Mouse (Mus musculus): ENCODE measurements around the gene Cd68. TPM values are rescaled to one million over a fixed set of nuclear protein-coding genes. Genes with fewer than 3 reads are reported as not detected.

Cd68 gene
- polyA plus RNA-seq, 1 experiment from 2014 or later, result 9.4 TPM

GRCm38 (mm10) chr11:69680136-69680855 is 14.3 kb upstream of the Cd68 start:
- H3K4me2 ChIP-seq, result peak overlapping the region; percentile 85
- 0 out of 2 replicates have a peak overlapping the region, but pooled peaks have one; percentile 73 for H3K9ac ChIP-seq
- peak overlapping the region; percentile 86; the same call in 1 of the 2 replicates for H3K4me3 ChIP-seq
- H3K27ac ChIP-seq, result no peak overlapping the region
- ATAC-seq (replicated peaks), result no peak
- H3K9me3 ChIP-seq, result no peaks in the 10 kb centered on the region
- H3K4me1 ChIP-seq, result peaks cover 42% of the 10 kb centered on the region
- 92% methylated on average over 30 of the region's 30 CpGs for WGBS
- H3K27me3 ChIP-seq (replicated peaks), result no peaks in the 10 kb centered on the region
- peaks cover 19% of the 10 kb centered on the region for H3K36me3 ChIP-seq (replicated peaks)

- 100% methylated on average over 2 of the region's 2 CpGs for WGBS
- no peak overlapping the region for H3K4me2 ChIP-seq
Observed at GRCm38 (mm10) chr11:69679144-69679543, 13.2 kb upstream of the Cd68 start.

GRCm38 (mm10) chr11:69672211-69672706 is 6.3 kb upstream of the Cd68 start, which contains the start of gene Eif4a1:
Eif4a1 (minus strand) TSS chr11:69672423.
- Histone ChIP-seq H3K27me3 (replicated peaks) (no peaks in the 10 kb centered on the region), H3K27ac (peak within 1 kb of the TSS; percentile 98), H3K4me3 (peak within 1 kb of the TSS; percentile 100), H3K4me2 (peak within 1 kb of the TSS; percentile 94), H3K36me3 (replicated peaks) (peaks cover 52% of the 10 kb centered on the region), H3K9ac (peak within 1 kb of the TSS; percentile 99), H3K4me1 (peaks cover 34% of the 10 kb centered on the region), H3K9me3 (no peaks in the 10 kb centered on the region)
- ATAC-seq (replicated peaks), result peak; percentile 98
- WGBS, result under 1% methylated on average over 36 of the region's 36 CpGs

More at GRCm38 (mm10) chr11:69679144-69679543, 13.2 kb upstream of the Cd68 start:
- H3K4me3 ChIP-seq, result no peak overlapping the region
- no peak overlapping the region for H3K9ac ChIP-seq
- H3K9me3 ChIP-seq, result no peaks in the 10 kb centered on the region
- H3K27me3 ChIP-seq (replicated peaks), result no peaks in the 10 kb centered on the region
- no peak for ATAC-seq (replicated peaks)
- peaks cover 29% of the 10 kb centered on the region for H3K36me3 ChIP-seq (replicated peaks)
- H3K4me1 ChIP-seq, result peaks cover 42% of the 10 kb centered on the region
- no peak overlapping the region for H3K27ac ChIP-seq

DNA sequence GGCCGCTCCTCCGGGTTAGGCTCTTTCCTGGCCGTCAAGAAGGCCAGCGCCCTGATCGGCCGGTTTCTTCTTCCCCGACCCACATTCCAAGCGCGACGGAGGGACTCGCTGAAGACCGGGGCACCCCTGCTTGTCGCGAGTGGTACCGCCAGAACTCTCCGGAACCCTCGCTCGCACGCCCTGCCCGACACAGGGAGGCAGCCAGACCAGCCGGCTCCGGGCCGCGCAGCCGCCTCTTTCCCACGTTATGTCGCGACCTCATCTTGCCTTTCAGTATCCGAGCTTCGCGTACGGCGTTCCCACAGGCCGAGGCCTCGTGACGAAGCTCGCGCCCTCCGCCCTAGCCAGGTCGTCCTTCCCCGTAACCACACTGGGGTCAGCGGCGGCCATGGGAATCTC is 5.8 kb upstream of the Cd68 start:
- H3K4me2 ChIP-seq, result peak overlapping the region; percentile 94

GRCm38 (mm10) chr11:69670786-69671725 is 5.1 kb upstream of the Cd68 start:
- no peaks in the 10 kb centered on the region for H3K27me3 ChIP-seq (replicated peaks)
- peak overlapping the region; percentile 99 for H3K9ac ChIP-seq
- no peaks in the 10 kb centered on the region for H3K9me3 ChIP-seq
- WGBS, result 1% methylated on average over 58 of the region's 61 CpGs
- H3K4me1 ChIP-seq, result peaks cover 34% of the 10 kb centered on the region
- peak overlapping the region; percentile 100 for H3K4me3 ChIP-seq
- peaks cover 48% of the 10 kb centered on the region for H3K36me3 ChIP-seq (replicated peaks)
- H3K4me2 ChIP-seq, result peak overlapping the region; percentile 94
- ATAC-seq (replicated peaks), result peak; percentile 70
- H3K27ac ChIP-seq, result peak overlapping the region; percentile 98

More for the DNA sequence above, 5.8 kb upstream of the Cd68 start:
- H3K4me1 ChIP-seq, result peaks cover 34% of the 10 kb centered on the region
- H3K27ac ChIP-seq, result peak overlapping the region; percentile 98
- no peaks in the 10 kb centered on the region for H3K9me3 ChIP-seq
- peak overlapping the region; percentile 99 for H3K9ac ChIP-seq
- under 1% methylated on average over 43 of the region's 43 CpGs for WGBS
- H3K36me3 ChIP-seq (replicated peaks), result peaks cover 48% of the 10 kb centered on the region
- no peaks in the 10 kb centered on the region for H3K27me3 ChIP-seq (replicated peaks)
- peak; percentile 28 for ATAC-seq (replicated peaks)
- peak overlapping the region; percentile 100 for H3K4me3 ChIP-seq

DNA sequence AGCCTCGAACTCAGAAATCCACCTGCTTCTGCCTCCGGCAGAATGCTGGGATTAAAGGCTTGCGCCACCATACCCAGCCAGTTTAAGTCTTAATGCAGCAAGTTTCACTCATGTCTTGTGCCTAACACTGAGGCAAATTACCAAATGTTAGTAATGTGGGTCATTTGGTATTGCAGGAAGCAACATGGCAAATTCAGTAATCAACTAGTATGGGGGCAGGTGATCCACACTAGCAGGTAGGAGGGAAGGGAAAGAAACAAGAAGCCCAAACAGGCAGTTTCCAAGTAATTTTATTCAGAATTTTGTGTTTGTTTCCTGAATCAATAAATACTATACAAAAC is 682 bp upstream of the Cd68 start:
- Histone ChIP-seq H3K36me3 (replicated peaks) (peaks cover 50% of the 10 kb centered on the region), H3K4me1 (peaks cover 38% of the 10 kb centered on the region), H3K9me3 (no peaks in the 10 kb centered on the region), H3K4me2 (no peak overlapping the region), H3K27me3 (replicated peaks) (no peaks in the 10 kb centered on the region), H3K4me3 (no peak overlapping the region), H3K27ac (no peak overlapping the region), H3K9ac (no peak overlapping the region)
- 91% methylated on average over 3 of the region's 3 CpGs for WGBS
- ATAC-seq (replicated peaks), result no peak

GRCm38 (mm10) chr11:69665457-69665960 is 444 bp downstream of the Cd68 start:
- ATAC-seq (replicated peaks), result no peak

GRCm38 (mm10) chr11:69664841-69665240 is 1.1 kb downstream of the Cd68 start:
- no peak overlapping the region for H3K9ac ChIP-seq
- no peak overlapping the region for H3K4me2 ChIP-seq
- WGBS, result 93% methylated on average over 7 of the region's 7 CpGs
- peaks cover 41% of the 10 kb centered on the region for H3K4me1 ChIP-seq
- no peak overlapping the region for H3K4me3 ChIP-seq
- no peak overlapping the region for H3K27ac ChIP-seq
- H3K36me3 ChIP-seq (replicated peaks), result peaks cover 49% of the 10 kb centered on the region
- no peak for ATAC-seq (replicated peaks)
- no peaks in the 10 kb centered on the region for H3K9me3 ChIP-seq
- no peaks in the 10 kb centered on the region for H3K27me3 ChIP-seq (replicated peaks)

More at GRCm38 (mm10) chr11:69665457-69665960, 444 bp downstream of the Cd68 start:
- WGBS, result 83% methylated on average over 9 of the region's 9 CpGs
- no peak overlapping the region for H3K4me3 ChIP-seq
- no peak overlapping the region for H3K9ac ChIP-seq
- 0 out of 2 replicates have a peak overlapping the region, but pooled peaks have one; percentile 17 for H3K27ac ChIP-seq
- H3K4me1 ChIP-seq, result peaks cover 43% of the 10 kb centered on the region
- H3K36me3 ChIP-seq (replicated peaks), result peaks cover 50% of the 10 kb centered on the region
- no peaks in the 10 kb centered on the region for H3K9me3 ChIP-seq
- H3K27me3 ChIP-seq (replicated peaks), result no peaks in the 10 kb centered on the region
- no peak overlapping the region for H3K4me2 ChIP-seq

DNA sequence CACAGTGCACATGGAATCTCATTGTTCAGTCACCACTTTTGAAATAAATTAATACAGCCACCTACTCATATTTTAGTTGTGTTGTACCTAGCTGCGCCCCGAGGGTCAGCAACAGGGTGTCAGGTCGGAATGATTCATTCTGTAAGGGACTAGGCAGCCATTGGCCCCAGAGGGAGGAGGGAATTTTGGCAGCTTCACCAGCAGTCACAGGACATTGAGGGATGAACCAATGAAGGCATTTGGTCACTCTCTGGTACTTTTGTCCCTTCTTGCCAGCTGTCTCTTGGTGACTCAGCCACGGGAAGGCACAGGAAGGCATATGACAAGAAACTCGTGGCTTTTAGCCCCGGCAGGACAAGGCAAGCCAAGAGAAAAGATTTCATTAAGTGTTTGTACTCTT is 2.2 kb downstream of the Cd68 start:
- Histone ChIP-seq H3K4me2 (no peak overlapping the region), H3K27me3 (replicated peaks) (no peaks in the 10 kb centered on the region), H3K4me3 (no peak overlapping the region), H3K27ac (peak overlapping the region; percentile 97), H3K4me1 (peaks cover 32% of the 10 kb centered on the region), H3K36me3 (replicated peaks) (peaks cover 43% of the 10 kb centered on the region), H3K9ac (no peak overlapping the region), H3K9me3 (no peaks in the 10 kb centered on the region)
- no peak for ATAC-seq (replicated peaks)
- WGBS, result 89% methylated on average over 6 of the region's 6 CpGs

DNA sequence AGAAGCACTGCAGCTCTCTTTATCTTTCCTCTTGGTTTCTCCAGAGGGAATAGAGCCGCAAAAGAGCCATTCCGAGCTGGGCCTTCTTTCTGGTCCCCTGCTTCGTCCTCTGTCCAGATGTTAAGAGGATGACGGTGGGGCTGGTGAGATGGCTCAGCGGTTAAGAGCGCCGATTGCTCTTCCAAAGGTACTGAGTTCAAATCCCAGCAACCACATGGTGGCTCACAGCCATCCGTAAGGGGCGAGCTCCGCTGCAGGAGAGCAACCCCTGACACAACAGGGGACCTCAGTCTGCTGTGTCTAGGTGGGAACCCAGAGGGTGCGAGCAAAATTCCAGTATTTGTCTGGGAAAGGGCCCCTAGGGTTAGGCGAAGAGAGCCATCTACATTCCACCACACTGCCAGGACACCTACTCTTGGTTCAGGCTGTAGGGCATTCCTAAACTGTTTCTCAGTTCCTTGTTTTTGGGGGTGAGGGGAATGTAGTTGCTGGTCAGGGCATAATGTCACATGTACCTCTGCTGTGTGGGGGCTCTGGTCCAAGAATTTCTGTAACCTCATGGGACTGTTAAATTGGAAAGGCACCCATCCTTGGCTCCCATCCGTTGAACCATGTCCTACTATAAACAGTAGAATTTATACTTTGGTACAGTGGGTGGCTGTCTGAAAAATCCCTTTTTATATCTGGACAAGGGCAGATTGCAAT is 2.8 kb downstream of the Cd68 start:
- H3K9ac ChIP-seq, result peak overlapping the region; percentile 48
- ATAC-seq (replicated peaks), result peak; percentile 41
- H3K9me3 ChIP-seq, result no peaks in the 10 kb centered on the region
- peak overlapping the region; percentile 97 for H3K27ac ChIP-seq
- H3K4me1 ChIP-seq, result peaks cover 28% of the 10 kb centered on the region
- 70% methylated on average over 13 of the region's 13 CpGs for WGBS
- no peaks in the 10 kb centered on the region for H3K27me3 ChIP-seq (replicated peaks)
- H3K4me3 ChIP-seq, result peak overlapping the region; percentile 67
- peaks cover 37% of the 10 kb centered on the region for H3K36me3 ChIP-seq (replicated peaks)
- peak overlapping the region; percentile 61 for H3K4me2 ChIP-seq

DNA sequence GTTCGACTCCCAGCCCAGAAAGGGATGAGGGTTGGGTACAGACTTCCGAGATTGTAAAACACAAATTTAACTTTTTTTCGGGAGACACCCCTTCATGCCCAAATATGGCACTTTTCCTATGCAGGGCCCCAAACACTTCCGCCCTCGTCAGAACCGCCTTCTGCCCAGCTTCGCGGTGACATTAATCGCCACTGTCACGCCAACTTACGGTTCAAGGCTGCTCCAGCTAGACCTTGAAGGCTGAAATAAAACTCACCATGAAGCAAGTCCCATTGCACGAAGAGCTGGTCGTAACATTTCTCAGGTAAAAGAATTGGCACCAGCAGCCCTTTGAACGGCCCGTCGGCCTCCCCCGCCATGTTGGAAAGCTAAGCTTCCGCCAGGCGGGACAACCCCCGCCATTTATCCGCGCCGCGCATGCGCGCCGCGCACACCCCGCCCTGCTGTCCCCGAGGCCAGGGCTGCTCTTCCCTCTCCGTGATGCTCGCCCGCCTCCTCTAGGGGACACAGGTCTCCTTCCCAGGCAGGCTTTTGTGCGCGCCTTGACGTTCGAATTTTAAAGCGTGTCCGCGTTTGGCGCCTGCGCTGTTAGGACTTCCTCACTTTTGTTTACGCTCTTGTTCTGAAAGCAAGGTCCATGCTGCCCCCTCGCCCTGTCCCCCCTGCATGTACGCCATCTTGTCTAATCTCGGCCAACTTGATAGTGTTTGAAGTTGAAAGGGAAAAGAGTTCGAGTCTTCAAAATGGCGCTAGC is 3.6 kb downstream of the Cd68 start, which contains the start of gene Mpdu1:
Mpdu1 (minus strand) TSS at position 430 of the 754 bp plus-strand sequence.
- peak within 1 kb of the TSS; percentile 69 for H3K9ac ChIP-seq
- H3K4me2 ChIP-seq, result peak within 1 kb of the TSS; percentile 61
- WGBS, result under 1% methylated on average over 48 of the region's 48 CpGs
- ATAC-seq (replicated peaks), result peak; percentile 95
- H3K9me3 ChIP-seq, result no peaks in the 10 kb centered on the region
- H3K4me1 ChIP-seq, result peaks cover 28% of the 10 kb centered on the region
- H3K27me3 ChIP-seq (replicated peaks), result no peaks in the 10 kb centered on the region
- H3K4me3 ChIP-seq, result peak within 1 kb of the TSS; percentile 67
- peak within 1 kb of the TSS; percentile 97 for H3K27ac ChIP-seq
- H3K36me3 ChIP-seq (replicated peaks), result peaks cover 38% of the 10 kb centered on the region

Measured in midbrain, embryonic 15.5 days (tissue).